Mouse (Mus musculus): ENCODE results near the gene Ccdc6. TPM values are rescaled to one million over a fixed set of nuclear protein-coding genes. Genes with fewer than 3 reads are reported as not detected.
A peak's percentile ranks its signal among the peaks of the same experiment; 100 is the strongest.

Gene Ccdc6
- polyA plus RNA-seq, 1 experiment from 2014 or later = 10.7 TPM

GRCm38 (mm10) chr10:70077452-70077851 is 19.5 kb upstream of the Ccdc6 start:
- H3K9ac ChIP-seq (replicated peaks; ENCODE audit: low read depth) = no peak overlapping the region
- no peak overlapping the region for H3K27ac ChIP-seq (ENCODE audit: low read length)
- H3K4me1 ChIP-seq (ENCODE audit: insufficient read depth, low read depth, low read length) = no peaks in the 10 kb centered on the region
- H3K27me3 ChIP-seq (replicated peaks; ENCODE audit: insufficient read depth, low read length) = no peaks in the 10 kb centered on the region
- no peak overlapping the region for H3K4me3 ChIP-seq (ENCODE audit: low read depth, low read length)
- WGBS = 63% methylated on average over 4 of the region's 4 CpGs
- H3K36me3 ChIP-seq (ENCODE audit: insufficient read depth, low read length) = no peaks in the 10 kb centered on the region
- no peak overlapping the region for H3K4me2 ChIP-seq (replicated peaks; ENCODE audit: low read depth, low read length)
- ATAC-seq (no peak), DNase-seq (ENCODE audit: low spot score) (no peak)
- TF ChIP-seq EP300 (IDR thresholded peaks at IDR 0.05) = no peak
- no peak for TF ChIP-seq CTCF (IDR thresholded peaks at IDR 0.05)
- H3K9me3 ChIP-seq (ENCODE audit: low read length) = no peaks in the 10 kb centered on the region

DNA sequence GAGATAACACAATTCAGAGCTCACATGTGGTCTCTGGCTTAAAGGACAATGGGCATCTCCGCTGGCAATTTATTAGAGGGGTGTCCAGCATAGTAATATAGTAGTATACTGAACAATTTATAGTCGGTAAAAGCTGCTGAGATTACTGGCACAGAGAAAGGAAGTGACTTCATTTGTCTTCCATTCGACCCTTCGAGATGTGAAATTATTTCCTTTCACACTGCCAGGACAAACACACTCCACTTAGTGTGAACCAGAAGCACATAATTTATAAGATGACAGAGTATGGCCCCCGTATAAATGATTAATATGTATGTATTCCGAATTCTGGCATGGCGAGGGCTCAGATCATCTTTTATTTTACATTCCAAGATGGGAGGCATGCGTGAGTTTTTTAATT is 16.0 kb upstream of the Ccdc6 start:
- Histone ChIP-seq H3K27ac (ENCODE audit: low read length) (no peak overlapping the region), H3K9ac (replicated peaks; ENCODE audit: low read depth) (no peak overlapping the region), H3K4me3 (ENCODE audit: low read depth, low read length) (no peak overlapping the region), H3K36me3 (ENCODE audit: insufficient read depth, low read length) (no peaks in the 10 kb centered on the region), H3K4me1 (ENCODE audit: insufficient read depth, low read depth, low read length) (no peaks in the 10 kb centered on the region), H3K4me2 (replicated peaks; ENCODE audit: low read depth, low read length) (no peak overlapping the region), H3K9me3 (ENCODE audit: low read length) (no peaks in the 10 kb centered on the region), H3K27me3 (replicated peaks; ENCODE audit: insufficient read depth, low read length) (no peaks in the 10 kb centered on the region)
- TF ChIP-seq CTCF (IDR thresholded peaks at IDR 0.05) = no peak
- no peak for TF ChIP-seq EP300 (IDR thresholded peaks at IDR 0.05)
- ATAC-seq = no peak
- WGBS = 37% methylated on average over 8 of the region's 8 CpGs
- DNase-seq (ENCODE audit: low spot score) = no peak

DNA sequence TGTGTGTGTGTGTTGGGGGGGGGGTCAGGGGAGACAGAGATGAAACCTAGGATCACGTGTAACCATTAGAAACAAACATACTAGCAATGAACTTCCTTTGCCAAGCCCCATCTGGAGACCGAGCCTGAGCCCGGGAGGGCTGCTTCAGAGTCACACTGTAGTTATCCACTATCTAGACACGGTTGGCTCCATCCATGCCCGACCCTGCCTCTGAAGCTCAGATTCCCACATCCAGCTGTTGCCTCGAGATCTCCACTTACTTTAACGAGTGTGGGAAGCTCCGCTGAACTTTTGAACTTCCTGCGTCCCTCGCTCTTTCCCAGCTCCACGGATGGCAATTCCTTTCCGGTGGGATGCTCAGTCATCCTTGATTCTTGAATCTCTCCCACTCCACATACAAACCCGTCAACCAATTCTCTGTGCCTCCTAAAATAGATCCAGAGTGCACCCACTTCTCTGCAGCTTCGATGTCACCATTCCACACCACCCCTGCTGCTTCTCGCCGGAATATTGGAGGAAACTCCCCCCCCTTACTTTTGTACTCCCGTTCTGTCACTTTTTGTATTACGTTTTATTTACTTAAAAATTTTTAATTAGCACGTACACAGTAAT is 15.3 kb upstream of the Ccdc6 start:
- Histone ChIP-seq H3K36me3 (ENCODE audit: insufficient read depth, low read length) (no peaks in the 10 kb centered on the region), H3K27me3 (replicated peaks; ENCODE audit: insufficient read depth, low read length) (no peaks in the 10 kb centered on the region), H3K9ac (replicated peaks; ENCODE audit: low read depth) (no peak overlapping the region), H3K27ac (ENCODE audit: low read length) (no peak overlapping the region), H3K9me3 (ENCODE audit: low read length) (no peaks in the 10 kb centered on the region), H3K4me1 (ENCODE audit: insufficient read depth, low read depth, low read length) (no peaks in the 10 kb centered on the region), H3K4me3 (ENCODE audit: low read depth, low read length) (no peak overlapping the region), H3K4me2 (replicated peaks; ENCODE audit: low read depth, low read length) (no peak overlapping the region)
- 42% methylated on average over 19 of the region's 19 CpGs for WGBS
- no peak for TF ChIP-seq EP300 (IDR thresholded peaks at IDR 0.05)
- no peak for TF ChIP-seq CTCF (IDR thresholded peaks at IDR 0.05)
- DNase-seq (ENCODE audit: low spot score) (peak; percentile 26), ATAC-seq (peak; percentile 53)

GRCm38 (mm10) chr10:70083241-70083640 is 13.7 kb upstream of the Ccdc6 start:
- Histone ChIP-seq H3K9ac (replicated peaks; ENCODE audit: low read depth) (no peak overlapping the region), H3K4me3 (ENCODE audit: low read depth, low read length) (no peak overlapping the region), H3K4me2 (replicated peaks; ENCODE audit: low read depth, low read length) (no peak overlapping the region), H3K4me1 (ENCODE audit: insufficient read depth, low read depth, low read length) (no peaks in the 10 kb centered on the region), H3K9me3 (ENCODE audit: low read length) (no peaks in the 10 kb centered on the region), H3K27me3 (replicated peaks; ENCODE audit: insufficient read depth, low read length) (no peaks in the 10 kb centered on the region), H3K36me3 (ENCODE audit: insufficient read depth, low read length) (no peaks in the 10 kb centered on the region), H3K27ac (ENCODE audit: low read length) (no peak overlapping the region)
- no peak for DNase-seq (ENCODE audit: low spot score)
- whole genome bisulfite sequencing = 87% methylated on average over 5 of the region's 5 CpGs
- ATAC-seq = no peak
- TF ChIP-seq EP300 (IDR thresholded peaks at IDR 0.05) = no peak
- no peak for TF ChIP-seq CTCF (IDR thresholded peaks at IDR 0.05)

- no peak overlapping the region for H3K4me3 ChIP-seq (ENCODE audit: low read depth, low read length)
- H3K27ac ChIP-seq (ENCODE audit: low read length) = 0 out of 2 replicates have a peak overlapping the region, but pooled peaks have one; percentile 9
- no peak overlapping the region for H3K9ac ChIP-seq (replicated peaks; ENCODE audit: low read depth)
- peak; percentile 67 for ATAC-seq
- no peaks in the 10 kb centered on the region for H3K4me1 ChIP-seq (ENCODE audit: insufficient read depth, low read depth, low read length)
- no peaks in the 10 kb centered on the region for H3K27me3 ChIP-seq (replicated peaks; ENCODE audit: insufficient read depth, low read length)
- H3K36me3 ChIP-seq (ENCODE audit: insufficient read depth, low read length) = no peaks in the 10 kb centered on the region
- no peak for TF ChIP-seq CTCF (IDR thresholded peaks at IDR 0.05)
- TF ChIP-seq EP300 (IDR thresholded peaks at IDR 0.05) = no peak
- peak; percentile 64 for DNase-seq (ENCODE audit: low spot score)
- 19% methylated on average over 12 of the region's 12 CpGs for WGBS
- no peaks in the 10 kb centered on the region; the same call in 1 of the 2 replicates for H3K9me3 ChIP-seq (ENCODE audit: low read length)
- H3K4me2 ChIP-seq (replicated peaks; ENCODE audit: low read depth, low read length) = no peak overlapping the region
These were observed 11.5 kb upstream of the Ccdc6 start for GRCm38 (mm10) chr10:70085256-70085961.

- no peak for DNase-seq (ENCODE audit: low spot score)
- 85% methylated on average over 5 of the region's 5 CpGs for WGBS
- no peak for ATAC-seq
These were observed 8.1 kb upstream of the Ccdc6 start for GRCm38 (mm10) chr10:70088788-70089187.

More at GRCm38 (mm10) chr10:70088788-70089187, 8.1 kb upstream of the Ccdc6 start:
- H3K36me3 ChIP-seq (ENCODE audit: insufficient read depth, low read length) = no peaks in the 10 kb centered on the region
- no peak overlapping the region for H3K4me3 ChIP-seq (ENCODE audit: low read depth, low read length)
- no peak overlapping the region for H3K4me2 ChIP-seq (replicated peaks; ENCODE audit: low read depth, low read length)
- H3K27me3 ChIP-seq (replicated peaks; ENCODE audit: insufficient read depth, low read length) = no peaks in the 10 kb centered on the region
- H3K4me1 ChIP-seq (ENCODE audit: insufficient read depth, low read depth, low read length) = no peaks in the 10 kb centered on the region
- H3K27ac ChIP-seq (ENCODE audit: low read length) = no peak overlapping the region
- TF ChIP-seq CTCF (IDR thresholded peaks at IDR 0.05) (no peak), EP300 (IDR thresholded peaks at IDR 0.05) (no peak)
- H3K9ac ChIP-seq (replicated peaks; ENCODE audit: low read depth) = no peak overlapping the region
- no peaks in the 10 kb centered on the region; the same call in 1 of the 2 replicates for H3K9me3 ChIP-seq (ENCODE audit: low read length)

All from lung, postnatal 0 days (tissue).